Mouse (Mus musculus) intestine, postnatal 0 days (tissue): ENCODE results near the gene Pak6. TPM values are rescaled to one million over a fixed set of nuclear protein-coding genes. Genes with fewer than 3 reads are reported as not detected.

Source experiments
- ATAC-seq: fragments of 200-750 bp; cut with Nextera tagmentation; 2 replicates; pipeline ENCODE4 v1.8.0; 2017; ENCODE audit warnings: mild to moderate bottlenecking, moderate TSS enrichment, moderate library complexity
- H3K27ac ChIP-seq: fragments of 300-500 bp; sonication (generic); 2 replicates; pipeline ENCODE4 v1.5.1; 2014; ENCODE audit warnings: mild to moderate bottlenecking, low read depth, low read length, moderate library complexity
- H3K27me3 ChIP-seq: fragments of 300-500 bp; sonication (generic); replicated peaks from 2 replicates; pipeline ENCODE4 v1.6.1; 2014; ENCODE audit warnings: low read length, mixed read lengths; ENCODE audit not compliant: control insufficient read depth, insufficient read depth
- H3K36me3 ChIP-seq: fragments of 300-500 bp; sonication (generic); 2 replicates; pipeline ENCODE4 v1.6.1; 2014; ENCODE audit warnings: mild to moderate bottlenecking, moderate library complexity; ENCODE audit not compliant: control insufficient read depth, insufficient read depth
- H3K4me1 ChIP-seq: fragments of 300-500 bp; sonication (generic); replicated peaks from 2 replicates; pipeline ENCODE4 v1.6.1; 2014; ENCODE audit warnings: antibody characterized with exemption, low read length, mixed read lengths; ENCODE audit not compliant: control insufficient read depth, insufficient read depth
- H3K4me2 ChIP-seq: fragments of 300-500 bp; sonication (generic); replicated peaks from 2 replicates; pipeline ENCODE4 v1.6.1; 2014; ENCODE audit warnings: low read depth, mild to moderate bottlenecking, moderate library complexity
- H3K4me3 ChIP-seq: fragments of 300-500 bp; sonication (generic); 2 replicates; pipeline ENCODE4 v1.5.1; 2014; ENCODE audit warnings: low read depth, low read length
- H3K9ac ChIP-seq: fragments of 300-500 bp; sonication (generic); 2 replicates; pipeline ENCODE4 v1.6.1; 2014; ENCODE audit warnings: mild to moderate bottlenecking, low read depth, low read length
- H3K9me3 ChIP-seq: fragments of 300-500 bp; sonication (generic); 2 replicates; pipeline ENCODE4 v1.6.1; 2016; ENCODE audit warnings: mixed run types; ENCODE audit not compliant: control insufficient read depth
- CTCF ChIP-seq: sonication (generic); IDR thresholded peaks from 2 replicates; pipeline ENCODE4 v1.5.1; 2016; ENCODE audit warnings: low read depth, mild to moderate bottlenecking, control low read depth, antibody characterized with exemption, moderate library complexity
- WGBS: fragments of 180-500 bp; shearing (Covaris S2); extraction: QIAGEN DNeasy Blood & Tissue Kit; methylation state at CpG from one replicate; pipeline ENCODE4 v1.1.7; 2014; 5-methylcytosine and 5-hydroxymethylcytosine counted together
- polyA plus RNA-seq: library from polyadenylated mRNA; unstranded; fragments of >200 nt; fragmentation: Nextera tagmentation; extraction: Ambion mirVana; gene quantifications from 2 replicates; pipeline ENCODE4 v1.2.1, GENCODE M21; 2015

Pak6 gene
- polyA plus RNA-seq, 1 experiment from 2014 or later, result 0.90 TPM

GRCm38 (mm10) chr2:118700179-118701062 lies 37.3 kb downstream of the Pak6 start:
- peak overlapping the region; percentile 6 for H3K4me3 ChIP-seq
- no peak overlapping the region; the same call in 1 of the 2 replicates for H3K27ac ChIP-seq
- no peak overlapping the region for H3K9ac ChIP-seq
- H3K27me3 ChIP-seq, result peaks cover 56% of the 10 kb centered on the region
- H3K4me1 ChIP-seq, result 0 out of 2 replicates have a peak, but pooled peaks cover 6% of the 10 kb centered on the region
- WGBS, result 6% methylated on average over 32 of the region's 32 CpGs
- no peaks in the 10 kb centered on the region for H3K36me3 ChIP-seq
- H3K4me2 ChIP-seq, result peak overlapping the region; percentile 54
- peak; percentile 46; the same call in 1 of the 2 replicates for ATAC-seq
- no peaks in the 10 kb centered on the region for H3K9me3 ChIP-seq
- peak; percentile 94 for TF ChIP-seq CTCF

GRCm38 (mm10) chr2:118701161-118701560 lies 38.1 kb downstream of the Pak6 start:
- no peak overlapping the region for H3K9ac ChIP-seq
- no peak overlapping the region for H3K4me2 ChIP-seq
- no peak overlapping the region for H3K4me3 ChIP-seq
- H3K9me3 ChIP-seq, result no peaks in the 10 kb centered on the region
- 0 out of 2 replicates have a peak, but pooled peaks cover 6% of the 10 kb centered on the region for H3K4me1 ChIP-seq
- 39% methylated on average over 5 of the region's 5 CpGs for WGBS
- no peak for ATAC-seq
- no peak for TF ChIP-seq CTCF
- H3K36me3 ChIP-seq, result no peaks in the 10 kb centered on the region
- peaks cover 63% of the 10 kb centered on the region for H3K27me3 ChIP-seq
- no peak overlapping the region for H3K27ac ChIP-seq

- no peaks in the 10 kb centered on the region for H3K9me3 ChIP-seq
- H3K36me3 ChIP-seq, result no peaks in the 10 kb centered on the region
- 11% methylated on average over 51 of the region's 51 CpGs for WGBS
- H3K27ac ChIP-seq, result no peak overlapping the region
- H3K27me3 ChIP-seq, result peaks cover 73% of the 10 kb centered on the region
- H3K9ac ChIP-seq, result 0 out of 2 replicates have a peak overlapping the region, but pooled peaks have one; percentile 26
- peak overlapping the region; percentile 51 for H3K4me3 ChIP-seq
- 0 out of 2 replicates have a peak, but pooled peaks cover 6% of the 10 kb centered on the region for H3K4me1 ChIP-seq
- ATAC-seq, result no peak
- H3K4me2 ChIP-seq, result peak overlapping the region; percentile 83
- TF ChIP-seq CTCF, result no peak
These were observed 39.1 kb downstream of the Pak6 start for GRCm38 (mm10) chr2:118701971-118702882.

GRCm38 (mm10) chr2:118702883-118703761 lies 40.0 kb downstream of the Pak6 start:
- peak; percentile 28 for ATAC-seq
- peak overlapping the region; percentile 83 for H3K4me2 ChIP-seq
- H3K4me3 ChIP-seq, result peak overlapping the region; percentile 51
- peaks cover 81% of the 10 kb centered on the region for H3K27me3 ChIP-seq
- no peaks in the 10 kb centered on the region for H3K9me3 ChIP-seq
- 0 out of 2 replicates have a peak overlapping the region, but pooled peaks have one; percentile 26 for H3K9ac ChIP-seq
- H3K27ac ChIP-seq, result peak overlapping the region; percentile 28; the same call in 1 of the 2 replicates
- TF ChIP-seq CTCF, result peak; percentile 60
- H3K36me3 ChIP-seq, result no peaks in the 10 kb centered on the region
- 0 out of 2 replicates have a peak, but pooled peaks cover 6% of the 10 kb centered on the region for H3K4me1 ChIP-seq
- under 1% methylated on average over 92 of the region's 93 CpGs for WGBS

GRCm38 (mm10) chr2:118703913-118704730 lies 41.0 kb downstream of the Pak6 start, which contains the start of gene Ankrd63:
TSS of gene Ankrd63 (minus strand) at chr2:118703963.
- peak within 1 kb of the TSS; percentile 51 for H3K4me3 ChIP-seq
- ATAC-seq, result no peak
- H3K9me3 ChIP-seq, result no peaks in the 10 kb centered on the region
- H3K9ac ChIP-seq, result 0 out of 2 replicates have a peak within 1 kb of the TSS, but pooled peaks have one; percentile 26
- H3K27ac ChIP-seq, result peak within 1 kb of the TSS; percentile 28; the same call in 1 of the 2 replicates
- H3K36me3 ChIP-seq, result no peaks in the 10 kb centered on the region
- 0 out of 2 replicates have a peak, but pooled peaks cover 6% of the 10 kb centered on the region for H3K4me1 ChIP-seq
- H3K4me2 ChIP-seq, result peak within 1 kb of the TSS; percentile 83
- 2% methylated on average over 50 of the region's 50 CpGs for WGBS
- no peak for TF ChIP-seq CTCF
- peaks cover 86% of the 10 kb centered on the region for H3K27me3 ChIP-seq
